Mouse (Mus musculus) lung, embryonic 14.5 days (tissue): Measurements from ENCODE around the gene Cntln. TPM values are rescaled to one million over a fixed set of nuclear protein-coding genes. Genes with fewer than 3 reads are reported as not detected.

Experiments used
- ATAC-seq: fragments of 200-750 bp; cut with Nextera tagmentation; 2 replicates; pipeline ENCODE4 v1.8.0; 2017; ENCODE audit warnings: mild to moderate bottlenecking, moderate TSS enrichment, moderate library complexity; ENCODE audit not compliant: insufficient read depth
- DNase-seq: peaks from one replicate; pipeline ENCODE4 v3.0.0-alpha.2; 2015
- H3K27ac ChIP-seq: fragments of 300-500 bp; sonication (generic); 2 replicates; pipeline ENCODE4 v1.5.1; 2014; ENCODE audit warnings: low read depth, mild to moderate bottlenecking, moderate library complexity
- H3K27me3 ChIP-seq: fragments of 300-500 bp; sonication (generic); 2 replicates; pipeline ENCODE4 v1.6.1; 2014; ENCODE audit warnings: low read length, control low read depth; ENCODE audit not compliant: insufficient read depth
- H3K36me3 ChIP-seq: fragments of 300-500 bp; sonication (generic); 2 replicates; pipeline ENCODE4 v1.6.1; 2014; ENCODE audit warnings: control low read depth; ENCODE audit not compliant: insufficient read depth
- H3K4me1 ChIP-seq: fragments of 300-500 bp; sonication (generic); 2 replicates; pipeline ENCODE4 v1.6.1; 2014; ENCODE audit warnings: antibody characterized with exemption, control low read depth; ENCODE audit not compliant: insufficient read depth
- H3K4me2 ChIP-seq: fragments of 300-500 bp; sonication (generic); 2 replicates; pipeline ENCODE4 v1.6.1; 2014; ENCODE audit warnings: mild to moderate bottlenecking
- H3K4me3 ChIP-seq: fragments of 300-500 bp; sonication (generic); 2 replicates; pipeline ENCODE4 v1.5.1; 2014; ENCODE audit warnings: low read depth, low read length
- H3K9ac ChIP-seq: fragments of 300-500 bp; sonication (generic); 2 replicates; pipeline ENCODE4 v1.6.1; 2014
- H3K9me3 ChIP-seq: fragments of 300-500 bp; sonication (generic); 2 replicates; pipeline ENCODE4 v1.6.1; 2016; ENCODE audit warnings: low read depth, low read length, control low read depth
- CTCF ChIP-seq: IDR thresholded peaks from 2 replicates; pipeline ENCODE4 v1.5.1; 2016; ENCODE audit warnings: antibody characterized with exemption, low read depth
- WGBS: fragments of 180-500 bp; shearing (Covaris S2); extraction: QIAGEN DNeasy Blood & Tissue Kit; methylation state at CpG from one replicate; pipeline ENCODE4 v1.1.7; 2014; 5-methylcytosine and 5-hydroxymethylcytosine counted together
- polyA plus RNA-seq: library from polyadenylated mRNA; unstranded; fragments of >200 nt; fragmentation: Nextera tagmentation; extraction: Ambion mirVana; gene quantifications from 2 replicates; pipeline ENCODE4 v1.2.1, GENCODE M21; 2014

Cntln gene
- polyA plus RNA-seq, 1 experiment from 2014 or later: 15.6 TPM

- no peak overlapping the region for H3K27ac ChIP-seq
- DNase-seq (no peak), ATAC-seq (no peak)
- H3K27me3 ChIP-seq: no peaks in the 10 kb centered on the region
- H3K36me3 ChIP-seq: no peaks in the 10 kb centered on the region
- H3K4me3 ChIP-seq: no peak overlapping the region
- H3K9me3 ChIP-seq: no peaks in the 10 kb centered on the region
- no peak for TF ChIP-seq CTCF
- no peak overlapping the region for H3K9ac ChIP-seq
- WGBS: 72% methylated on average over 3 of the region's 3 CpGs
- H3K4me2 ChIP-seq: no peak overlapping the region
- H3K4me1 ChIP-seq: no peaks in the 10 kb centered on the region
Measured at GRCm38 (mm10) chr4:84946450-84946849, 62.3 kb downstream of the Cntln start.

GRCm38 (mm10) chr4:84976875-84977646 is 93.0 kb downstream of the Cntln start:
- Histone ChIP-seq H3K27ac (no peak overlapping the region), H3K9ac (no peak overlapping the region), H3K4me2 (no peak overlapping the region), H3K9me3 (no peaks in the 10 kb centered on the region), H3K27me3 (no peaks in the 10 kb centered on the region), H3K4me1 (no peaks in the 10 kb centered on the region), H3K4me3 (no peak overlapping the region), H3K36me3 (no peaks in the 10 kb centered on the region)
- ATAC-seq: no peak
- no peak for TF ChIP-seq CTCF
- 69% methylated on average over 7 of the region's 7 CpGs for WGBS
- peak; percentile 25 for DNase-seq

GRCm38 (mm10) chr4:84995520-84996348 is 111.6 kb downstream of the Cntln start:
- Histone ChIP-seq H3K4me3 (no peak overlapping the region), H3K9me3 (no peaks in the 10 kb centered on the region), H3K36me3 (no peaks in the 10 kb centered on the region), H3K27ac (no peak overlapping the region), H3K9ac (no peak overlapping the region), H3K4me2 (no peak overlapping the region), H3K4me1 (no peaks in the 10 kb centered on the region), H3K27me3 (no peaks in the 10 kb centered on the region)
- whole genome bisulfite sequencing: 75% methylated on average over 10 of the region's 10 CpGs
- TF ChIP-seq CTCF: no peak
- ATAC-seq: no peak
- DNase-seq: no peak

GRCm38 (mm10) chr4:85005581-85005980 is 121.5 kb downstream of the Cntln start:
- no peak overlapping the region for H3K27ac ChIP-seq
- H3K9ac ChIP-seq: no peak overlapping the region
- no peaks in the 10 kb centered on the region for H3K4me1 ChIP-seq
- no peak overlapping the region for H3K4me3 ChIP-seq
- H3K4me2 ChIP-seq: no peak overlapping the region
- H3K27me3 ChIP-seq: no peaks in the 10 kb centered on the region
- H3K36me3 ChIP-seq: no peaks in the 10 kb centered on the region
- DNase-seq (no peak), ATAC-seq (no peak)
- 75% methylated on average over 6 of the region's 6 CpGs for WGBS
- TF ChIP-seq CTCF: no peak
- no peaks in the 10 kb centered on the region for H3K9me3 ChIP-seq

- H3K4me2 ChIP-seq: no peak overlapping the region
- no peaks in the 10 kb centered on the region for H3K36me3 ChIP-seq
- H3K9ac ChIP-seq: no peak overlapping the region
- H3K4me1 ChIP-seq: no peaks in the 10 kb centered on the region
- H3K27ac ChIP-seq: no peak overlapping the region
- WGBS: 75% methylated on average over 3 of the region's 3 CpGs
- no peaks in the 10 kb centered on the region for H3K27me3 ChIP-seq
- H3K9me3 ChIP-seq: no peaks in the 10 kb centered on the region
- DNase-seq (no peak), ATAC-seq (no peak)
- H3K4me3 ChIP-seq: no peak overlapping the region
- TF ChIP-seq CTCF: no peak
Measured at GRCm38 (mm10) chr4:85006789-85007188, 122.7 kb downstream of the Cntln start.

- Histone ChIP-seq H3K4me3 (no peak overlapping the region), H3K9me3 (no peaks in the 10 kb centered on the region), H3K27ac (no peak overlapping the region), H3K9ac (no peak overlapping the region), H3K36me3 (no peaks in the 10 kb centered on the region), H3K27me3 (no peaks in the 10 kb centered on the region), H3K4me1 (no peaks in the 10 kb centered on the region), H3K4me2 (no peak overlapping the region)
- no peak for TF ChIP-seq CTCF
- no peak for ATAC-seq
- no peak for DNase-seq
Measured at GRCm38 (mm10) chr4:85010846-85011245, 126.7 kb downstream of the Cntln start.

GRCm38 (mm10) chr4:85045748-85046147 is 161.6 kb downstream of the Cntln start:
- no peak for ATAC-seq
- no peak overlapping the region for H3K4me3 ChIP-seq
- no peak for DNase-seq
- H3K4me2 ChIP-seq: no peak overlapping the region
- TF ChIP-seq CTCF: no peak
- 60% methylated on average over 2 of the region's 2 CpGs for WGBS
- no peaks in the 10 kb centered on the region for H3K36me3 ChIP-seq
- H3K9ac ChIP-seq: no peak overlapping the region
- no peaks in the 10 kb centered on the region for H3K27me3 ChIP-seq
- no peaks in the 10 kb centered on the region for H3K4me1 ChIP-seq
- no peaks in the 10 kb centered on the region for H3K9me3 ChIP-seq
- no peak overlapping the region for H3K27ac ChIP-seq
